Mouse (Mus musculus) left cerebral cortex, postnatal 36 days (tissue): ENCODE measurements around the gene Arhgap25. TPM values are rescaled to one million over a fixed set of nuclear protein-coding genes. Genes with fewer than 3 reads are reported as not detected.
"Not testable (repeated sequence)": the region's sequence is repeated elsewhere in the genome, so short reads cannot be mapped to it uniquely, and the experiment has no call there.

Experiments
- DNase-seq, 2 experiments: peaks; one replicate each; pipeline ENCODE4 v3.0.0; 2021 to 2022; ENCODE audit warnings: low spot score in 2 of 2, mixed read lengths in 1 of 2
- intact Hi-C: fragments of 180-260 bp; cut with DNase I; formaldehyde crosslinking; loops from one replicate; pipeline ENCODE4 v1.15.1; 2025
- total RNA-seq, 2 experiments: library from RNA; stranded (reverse); gene quantifications; 2 replicates each; pipeline ENCODE4 v1.2.3; 2021

Gene Arhgap25
- total RNA-seq, 2 experiments from 2014 or later, result 7.9 to 10.7 TPM

- DNase-seq, result no peak
- intact Hi-C loops, result no loop called here
Measured at GRCm38 (mm10) chr6:87538376-87539270, 5.6 kb upstream of the Arhgap25 start.

- intact Hi-C loops, result no loop called here
- DNase-seq, result no peak
Measured at GRCm38 (mm10) chr6:87537678-87538077, 4.6 kb upstream of the Arhgap25 start.

GRCm38 (mm10) chr6:87536270-87536669, 3.2 kb upstream of the Arhgap25 start:
- DNase-seq, result no peak
- intact Hi-C loops, result no loop called here

- peak in 1 of 2 experiments; percentile 60 for DNase-seq
- intact Hi-C loops, result no loop called here
Measured at GRCm38 (mm10) chr6:87535651-87536050, 2.6 kb upstream of the Arhgap25 start.

GRCm38 (mm10) chr6:87534855-87535575, 2.0 kb upstream of the Arhgap25 start:
- DNase-seq, result no peak
- intact Hi-C loops, result no loop called here

GRCm38 (mm10) chr6:87531456-87532015, 1.5 kb downstream of the Arhgap25 start:
- no peak for DNase-seq
- intact Hi-C loops, result no loop called here

GRCm38 (mm10) chr6:87530386-87530785, 2.7 kb downstream of the Arhgap25 start:
- no peak for DNase-seq

GRCm38 (mm10) chr6:87527846-87528557, 5.1 kb downstream of the Arhgap25 start:
- intact Hi-C loops, result no loop called here
- no peak for DNase-seq

More at GRCm38 (mm10) chr6:87530386-87530785, 2.7 kb downstream of the Arhgap25 start:
- intact Hi-C loops, result no loop called here

- intact Hi-C loops, result no loop called here
Measured at GRCm38 (mm10) chr6:87527366-87527765, 5.7 kb downstream of the Arhgap25 start.

GRCm38 (mm10) chr6:87525126-87525525, 7.9 kb downstream of the Arhgap25 start:
- no peak for DNase-seq
- intact Hi-C loops, result no loop called here

More at GRCm38 (mm10) chr6:87527366-87527765, 5.7 kb downstream of the Arhgap25 start:
- no peak for DNase-seq

GRCm38 (mm10) chr6:87524281-87524680, 8.8 kb downstream of the Arhgap25 start:
- DNase-seq, result no peak
- intact Hi-C loops, result loop anchor here (5.0 kb wide), 1 partner anchor 127 kb away; no protein-coding TSS in a partner anchor

- no peak for DNase-seq
- intact Hi-C loops, result loop anchor here (5.0 kb wide), 1 partner anchor 126 kb away; no protein-coding TSS in a partner anchor
Measured at GRCm38 (mm10) chr6:87523736-87524135, 9.3 kb downstream of the Arhgap25 start.

GRCm38 (mm10) chr6:87523085-87523484, 10.0 kb downstream of the Arhgap25 start:
- intact Hi-C loops, result loop anchor here (5.0 kb wide), 1 partner anchor 126 kb away; no protein-coding TSS in a partner anchor
- no peak for DNase-seq

- intact Hi-C loops, result loop anchor here (5.0 kb wide), 1 partner anchor 125 kb away; no protein-coding TSS in a partner anchor
- peak in 1 of 2 experiments; percentile 60 for DNase-seq
Measured at GRCm38 (mm10) chr6:87522236-87522635, 10.8 kb downstream of the Arhgap25 start.

- not testable (repeated sequence) for DNase-seq
- intact Hi-C loops, result loop anchor here (5.0 kb wide), 1 partner anchor 124 kb away; no protein-coding TSS in a partner anchor
Measured at GRCm38 (mm10) chr6:87521705-87522104, 11.4 kb downstream of the Arhgap25 start.

GRCm38 (mm10) chr6:87520572-87520971, 12.5 kb downstream of the Arhgap25 start:
- DNase-seq, result no peak
- intact Hi-C loops, result loop anchor here (5.0 kb wide), 1 partner anchor 123 kb away; no protein-coding TSS in a partner anchor

GRCm38 (mm10) chr6:87519809-87520208, 13.2 kb downstream of the Arhgap25 start:
- intact Hi-C loops, result loop anchor here (5.0 to 10.0 kb wide), 2 partner anchors 123 to 415 kb away; partner anchors contain the start of gene D6Ertd527e
- DNase-seq, result no peak

GRCm38 (mm10) chr6:87518622-87519021, 14.4 kb downstream of the Arhgap25 start:
- intact Hi-C loops, result loop anchor here (10.0 kb wide), 1 partner anchor 414 kb away; the partner anchor contains the start of gene D6Ertd527e
- DNase-seq, result no peak
